Mouse (Mus musculus): Measurements from ENCODE around the gene Prkag2. TPM values are rescaled to one million over a fixed set of nuclear protein-coding genes. Genes with fewer than 3 reads are reported as not detected.

The Prkag2 gene
- polyA plus RNA-seq, 1 experiment from 2014 or later = 109 TPM

- Histone ChIP-seq H3K9ac (replicated peaks; ENCODE audit: low read depth, low read length) (no peak overlapping the region), H3K36me3 (ENCODE audit: control insufficient read depth, insufficient read depth) (peaks cover 10% of the 10 kb centered on the region), H3K4me3 (replicated peaks; ENCODE audit: low read length) (no peak overlapping the region), H3K4me1 (replicated peaks; ENCODE audit: control insufficient read depth, insufficient read depth, low read length) (0 out of 2 replicates have a peak, but pooled peaks cover 2% of the 10 kb centered on the region), H3K9me3 (ENCODE audit: control insufficient read depth, low read length) (no peaks in the 10 kb centered on the region), H3K4me2 (ENCODE audit: low read length) (no peak overlapping the region), H3K27ac (ENCODE audit: low read length) (no peak overlapping the region), H3K27me3 (replicated peaks; ENCODE audit: control insufficient read depth, insufficient read depth, low read length) (no peaks in the 10 kb centered on the region)
- ATAC-seq = no peak
- WGBS = 95% methylated on average over 12 of the region's 12 CpGs
Observed at GRCm38 (mm10) chr5:24871276-24871675, 229.2 kb downstream of the Prkag2 start.

- peak; percentile 73 for ATAC-seq
- Histone ChIP-seq H3K9me3 (ENCODE audit: control insufficient read depth, low read length) (no peaks in the 10 kb centered on the region), H3K27ac (ENCODE audit: low read length) (no peak overlapping the region), H3K4me1 (replicated peaks; ENCODE audit: control insufficient read depth, insufficient read depth, low read length) (0 out of 2 replicates have a peak, but pooled peaks cover 2% of the 10 kb centered on the region), H3K4me2 (ENCODE audit: low read length) (no peak overlapping the region), H3K9ac (replicated peaks; ENCODE audit: low read depth, low read length) (no peak overlapping the region), H3K27me3 (replicated peaks; ENCODE audit: control insufficient read depth, insufficient read depth, low read length) (no peaks in the 10 kb centered on the region), H3K36me3 (ENCODE audit: control insufficient read depth, insufficient read depth) (peaks cover 7% of the 10 kb centered on the region), H3K4me3 (replicated peaks; ENCODE audit: low read length) (no peak overlapping the region)
- WGBS = 70% methylated on average over 11 of the region's 11 CpGs
Observed at GRCm38 (mm10) chr5:24869796-24870289, 230.6 kb downstream of the Prkag2 start.

- Histone ChIP-seq H3K27ac (ENCODE audit: low read length) (no peak overlapping the region), H3K9ac (replicated peaks; ENCODE audit: low read depth, low read length) (no peak overlapping the region), H3K27me3 (replicated peaks; ENCODE audit: control insufficient read depth, insufficient read depth, low read length) (no peaks in the 10 kb centered on the region), H3K4me2 (ENCODE audit: low read length) (no peak overlapping the region), H3K36me3 (ENCODE audit: control insufficient read depth, insufficient read depth) (peaks cover 15% of the 10 kb centered on the region), H3K4me3 (replicated peaks; ENCODE audit: low read length) (no peak overlapping the region), H3K9me3 (ENCODE audit: control insufficient read depth, low read length) (no peaks in the 10 kb centered on the region), H3K4me1 (replicated peaks; ENCODE audit: control insufficient read depth, insufficient read depth, low read length) (peaks cover 19% of the 10 kb centered on the region)
- ATAC-seq = no peak
- WGBS = 88% methylated on average over 12 of the region's 12 CpGs
Observed at GRCm38 (mm10) chr5:24863804-24864203, 236.6 kb downstream of the Prkag2 start.

GRCm38 (mm10) chr5:24861449-24861930 is 239.0 kb downstream of the Prkag2 start:
- no peaks in the 10 kb centered on the region for H3K9me3 ChIP-seq (ENCODE audit: control insufficient read depth, low read length)
- H3K9ac ChIP-seq (replicated peaks; ENCODE audit: low read depth, low read length) = no peak overlapping the region
- 84% methylated on average over 9 of the region's 9 CpGs for WGBS
- peaks cover 11% of the 10 kb centered on the region for H3K36me3 ChIP-seq (ENCODE audit: control insufficient read depth, insufficient read depth)
- H3K4me3 ChIP-seq (replicated peaks; ENCODE audit: low read length) = no peak overlapping the region
- H3K27me3 ChIP-seq (replicated peaks; ENCODE audit: control insufficient read depth, insufficient read depth, low read length) = no peaks in the 10 kb centered on the region
- no peak overlapping the region for H3K4me2 ChIP-seq (ENCODE audit: low read length)
- H3K27ac ChIP-seq (ENCODE audit: low read length) = peak overlapping the region; percentile 5; the same call in 1 of the 2 replicates
- no peak for ATAC-seq
- H3K4me1 ChIP-seq (replicated peaks; ENCODE audit: control insufficient read depth, insufficient read depth, low read length) = peaks cover 19% of the 10 kb centered on the region

- no peak overlapping the region for H3K4me3 ChIP-seq (replicated peaks; ENCODE audit: low read length)
- no peaks in the 10 kb centered on the region for H3K9me3 ChIP-seq (ENCODE audit: control insufficient read depth, low read length)
- no peak overlapping the region for H3K9ac ChIP-seq (replicated peaks; ENCODE audit: low read depth, low read length)
- H3K36me3 ChIP-seq (ENCODE audit: control insufficient read depth, insufficient read depth) = peaks cover 7% of the 10 kb centered on the region
- ATAC-seq = peak; percentile 95
- peak overlapping the region; percentile 81 for H3K27ac ChIP-seq (ENCODE audit: low read length)
- peaks cover 19% of the 10 kb centered on the region for H3K4me1 ChIP-seq (replicated peaks; ENCODE audit: control insufficient read depth, insufficient read depth, low read length)
- no peaks in the 10 kb centered on the region for H3K27me3 ChIP-seq (replicated peaks; ENCODE audit: control insufficient read depth, insufficient read depth, low read length)
- WGBS = 46% methylated on average over 13 of the region's 13 CpGs
- H3K4me2 ChIP-seq (ENCODE audit: low read length) = peak overlapping the region; percentile 23
Observed at GRCm38 (mm10) chr5:24860635-24861448, 239.6 kb downstream of the Prkag2 start.

GRCm38 (mm10) chr5:24859771-24860540 is 240.5 kb downstream of the Prkag2 start:
- ATAC-seq = no peak
- Histone ChIP-seq H3K4me1 (replicated peaks; ENCODE audit: control insufficient read depth, insufficient read depth, low read length) (peaks cover 19% of the 10 kb centered on the region), H3K9ac (replicated peaks; ENCODE audit: low read depth, low read length) (no peak overlapping the region), H3K36me3 (ENCODE audit: control insufficient read depth, insufficient read depth) (peaks cover 7% of the 10 kb centered on the region), H3K4me3 (replicated peaks; ENCODE audit: low read length) (no peak overlapping the region), H3K27me3 (replicated peaks; ENCODE audit: control insufficient read depth, insufficient read depth, low read length) (no peaks in the 10 kb centered on the region), H3K9me3 (ENCODE audit: control insufficient read depth, low read length) (no peaks in the 10 kb centered on the region), H3K4me2 (ENCODE audit: low read length) (no peak overlapping the region; the same call in 1 of the 2 replicates), H3K27ac (ENCODE audit: low read length) (peak overlapping the region; percentile 81)
- WGBS = 73% methylated on average over 3 of the region's 3 CpGs

- Histone ChIP-seq H3K27me3 (replicated peaks; ENCODE audit: control insufficient read depth, insufficient read depth, low read length) (no peaks in the 10 kb centered on the region), H3K27ac (ENCODE audit: low read length) (no peak overlapping the region), H3K36me3 (ENCODE audit: control insufficient read depth, insufficient read depth) (no peaks in the 10 kb centered on the region), H3K9ac (replicated peaks; ENCODE audit: low read depth, low read length) (no peak overlapping the region), H3K4me1 (replicated peaks; ENCODE audit: control insufficient read depth, insufficient read depth, low read length) (peaks cover 3% of the 10 kb centered on the region; the same call in 1 of the 2 replicates), H3K9me3 (ENCODE audit: control insufficient read depth, low read length) (no peaks in the 10 kb centered on the region), H3K4me2 (ENCODE audit: low read length) (no peak overlapping the region), H3K4me3 (replicated peaks; ENCODE audit: low read length) (no peak overlapping the region)
- no peak for ATAC-seq
- 73% methylated on average over 3 of the region's 3 CpGs for WGBS
Observed at GRCm38 (mm10) chr5:24854827-24855600, 245.4 kb downstream of the Prkag2 start.

- H3K9ac ChIP-seq (replicated peaks; ENCODE audit: low read depth, low read length) = no peak overlapping the region
- H3K4me3 ChIP-seq (replicated peaks; ENCODE audit: low read length) = no peak overlapping the region
- H3K36me3 ChIP-seq (ENCODE audit: control insufficient read depth, insufficient read depth) = no peaks in the 10 kb centered on the region
- 98% methylated on average over 3 of the region's 3 CpGs for WGBS
- no peak overlapping the region for H3K4me2 ChIP-seq (ENCODE audit: low read length)
- no peaks in the 10 kb centered on the region for H3K9me3 ChIP-seq (ENCODE audit: control insufficient read depth, low read length)
- no peak for ATAC-seq
- H3K27ac ChIP-seq (ENCODE audit: low read length) = no peak overlapping the region
- no peaks in the 10 kb centered on the region for H3K4me1 ChIP-seq (replicated peaks; ENCODE audit: control insufficient read depth, insufficient read depth, low read length)
- no peaks in the 10 kb centered on the region for H3K27me3 ChIP-seq (replicated peaks; ENCODE audit: control insufficient read depth, insufficient read depth, low read length)
Observed at GRCm38 (mm10) chr5:24854256-24854655, 246.2 kb downstream of the Prkag2 start.

Measured in forebrain, embryonic 16.5 days (tissue).